18 mouse cellular contexts compared by ENCODE assay signal in the genomic region with DNA sequence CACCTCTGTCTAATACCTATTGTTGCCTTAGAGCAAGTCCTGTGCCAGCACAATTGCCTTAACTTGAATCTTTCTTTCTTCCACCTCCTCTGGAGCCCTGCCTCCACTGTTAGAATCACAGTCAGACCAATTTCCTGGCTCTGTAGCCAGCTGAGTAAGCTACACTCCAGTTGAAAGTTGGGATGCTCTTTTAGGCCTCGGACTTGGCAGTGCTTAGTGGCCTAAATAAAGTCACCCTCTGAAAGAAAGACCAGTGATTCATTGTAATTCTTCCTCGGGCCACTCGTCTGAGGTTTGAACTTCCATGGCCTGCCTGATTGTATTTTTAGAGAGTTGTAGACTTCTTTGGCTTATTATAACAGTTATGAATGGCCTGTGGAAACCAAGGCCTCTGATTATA.
DNase-seq lines count a peak whose midpoint lies in the region; ATAC-seq and TF ChIP-seq lines count a peak whose summit lies in the region.
"Had no signal": no experiment of that assay in that cellular context is flagged by ENCODE, and none has a peak within 500 bp of the region (broad histone marks: within the 10 kb centered on the region; RNA-seq: fewer than 3 reads in every experiment).

No protein-coding gene starts in this region.

- H3K36me3 ChIP-seq in hindbrain, postnatal 0 days (ENCODE audit: insufficient read depth, low read length), result no peaks in the 10 kb centered on the region
- H3K36me3 ChIP-seq in hindbrain, embryonic 14.5 days (replicated peaks; ENCODE audit: control insufficient read depth, insufficient read depth), result no peaks in the 10 kb centered on the region
- no peaks in the 10 kb centered on the region for H3K36me3 ChIP-seq in forebrain, embryonic 13.5 days (ENCODE audit: poor library complexity, severe bottlenecking)
- H3K36me3 ChIP-seq: heart, embryonic 15.5 days; hindbrain, embryonic 12.5 days; intestine, embryonic 15.5 days; midbrain, embryonic 15.5 days had no signal

- no peak overlapping the region for H3K4me2 ChIP-seq in hindbrain, postnatal 0 days (ENCODE audit: low read depth, low read length)
- H3K4me2 ChIP-seq in hindbrain, embryonic 14.5 days (replicated peaks), result no peak overlapping the region
- no peak overlapping the region for H3K4me2 ChIP-seq in forebrain, embryonic 13.5 days
- H3K4me2 ChIP-seq: heart, embryonic 15.5 days; hindbrain, embryonic 12.5 days; intestine, embryonic 15.5 days; liver, embryonic 11.5 days; midbrain, embryonic 15.5 days had no signal

- no peak for TF ChIP-seq CTCF in hindbrain, postnatal 0 days (IDR thresholded peaks at IDR 0.05; ENCODE audit: low read depth)

- no peaks in the 10 kb centered on the region for H3K27me3 ChIP-seq in hindbrain, postnatal 0 days (ENCODE audit: insufficient read depth, low read length)
- no peaks in the 10 kb centered on the region for H3K27me3 ChIP-seq in hindbrain, embryonic 14.5 days (ENCODE audit: control insufficient read depth, insufficient read depth, low read length)
- no peaks in the 10 kb centered on the region for H3K27me3 ChIP-seq in forebrain, embryonic 13.5 days
- H3K27me3 ChIP-seq: heart, embryonic 15.5 days; intestine, embryonic 15.5 days had no signal

- H3K9me3 ChIP-seq in hindbrain, postnatal 0 days (ENCODE audit: low read length), result no peaks in the 10 kb centered on the region
- H3K9me3 ChIP-seq in hindbrain, embryonic 14.5 days (ENCODE audit: control insufficient read depth, low read length), result no peaks in the 10 kb centered on the region
- no peaks in the 10 kb centered on the region for H3K9me3 ChIP-seq in forebrain, embryonic 13.5 days (replicated peaks)
- H3K9me3 ChIP-seq: heart, embryonic 15.5 days; hindbrain, embryonic 12.5 days; intestine, embryonic 15.5 days; midbrain, embryonic 15.5 days had no signal

- DNase-seq in gastrocnemius, adult 18-20 months (ENCODE audit: low spot score), result peak; percentile 20
- no peak for DNase-seq in gastrocnemius, postnatal 10 days
- DNase-seq in hindbrain, postnatal 0 days (ENCODE audit: low spot score), result peak; percentile 18
- no peak for DNase-seq in hindbrain, embryonic 14.5 days (ENCODE audit: low spot score)
- peak; percentile 78 for DNase-seq in NIH3T3 (ENCODE audit: low read depth)
- peak; percentile 11 to 24 for DNase-seq in heart, postnatal 10 days
- DNase-seq: cerebellum, adult 8-10 months; left cerebral cortex, postnatal 4 days; lung, adult 2 months; retina, postnatal 1 day; thymus, postnatal 4 days had no signal

- H3K4me3 ChIP-seq in hindbrain, postnatal 0 days (ENCODE audit: low read length), result no peak overlapping the region
- H3K4me3 ChIP-seq in hindbrain, embryonic 14.5 days (replicated peaks; ENCODE audit: low read length), result no peak overlapping the region
- no peak overlapping the region for H3K4me3 ChIP-seq in forebrain, embryonic 13.5 days
- H3K4me3 ChIP-seq: heart, embryonic 15.5 days; hindbrain, embryonic 12.5 days; intestine, embryonic 15.5 days; layer of hippocampus, adult 2 months; midbrain, embryonic 15.5 days had no signal

- intact Hi-C loops in heart, postnatal 10 days (cut with DNase I), result no loop called here

- no peak for ATAC-seq in hindbrain, postnatal 0 days
- ATAC-seq in hindbrain, embryonic 14.5 days (ENCODE audit: low FRiP score), result no peak
- no peak for ATAC-seq in forebrain, embryonic 13.5 days
- ATAC-seq: intestine, embryonic 15.5 days; midbrain, embryonic 15.5 days had no signal

- 64% methylated on average over 3 of the region's 3 CpGs for WGBS in hindbrain, postnatal 0 days
- WGBS in hindbrain, embryonic 14.5 days, result 55% methylated on average over 3 of the region's 3 CpGs
- WGBS in forebrain, embryonic 13.5 days, result 49% methylated on average over 3 of the region's 3 CpGs

- H3K4me1 ChIP-seq in hindbrain, postnatal 0 days (ENCODE audit: insufficient read depth, low read length), result no peaks in the 10 kb centered on the region
- peaks cover 2% of the 10 kb centered on the region; the same call in 1 of the 2 replicates for H3K4me1 ChIP-seq in hindbrain, embryonic 14.5 days (replicated peaks; ENCODE audit: control insufficient read depth, insufficient read depth, low read length)
- H3K4me1 ChIP-seq in forebrain, embryonic 13.5 days, result peaks cover 8% of the 10 kb centered on the region; the same call in 1 of the 2 replicates
- H3K4me1 ChIP-seq: heart, embryonic 15.5 days; intestine, embryonic 15.5 days had no signal

- H3K9ac ChIP-seq in hindbrain, postnatal 0 days (replicated peaks; ENCODE audit: low read length), result no peak overlapping the region
- H3K9ac ChIP-seq in hindbrain, embryonic 14.5 days, result no peak overlapping the region
- no peak overlapping the region for H3K9ac ChIP-seq in forebrain, embryonic 13.5 days
- H3K9ac ChIP-seq: heart, embryonic 15.5 days; hindbrain, embryonic 12.5 days; intestine, embryonic 15.5 days; midbrain, embryonic 15.5 days had no signal

- no peak overlapping the region for H3K27ac ChIP-seq in hindbrain, postnatal 0 days
- H3K27ac ChIP-seq in hindbrain, embryonic 14.5 days, result no peak overlapping the region
- H3K27ac ChIP-seq in forebrain, embryonic 13.5 days, result no peak overlapping the region
- H3K27ac ChIP-seq: heart, embryonic 15.5 days; hindbrain, embryonic 12.5 days; intestine, embryonic 15.5 days; layer of hippocampus, adult 2 months; midbrain, embryonic 15.5 days had no signal

Comparison
In these comparisons a context has a peak if more than half of its experiments do, and no peak if none do; other contexts are left out.
1. DNase-seq: peak in gastrocnemius, adult 18-20 months (single experiment), hindbrain, postnatal 0 days (single experiment), NIH3T3 (single experiment) and heart, postnatal 10 days (2 of 2); none in gastrocnemius, postnatal 10 days (single experiment) and hindbrain, embryonic 14.5 days (single experiment).